Mouse (Mus musculus): Measurements from ENCODE around the gene Sh2d7. TPM values are rescaled to one million over a fixed set of nuclear protein-coding genes. Genes with fewer than 3 reads are reported as not detected.
"Not testable (repeated sequence)": the region's sequence is repeated elsewhere in the genome, so short reads cannot be mapped to it uniquely, and the experiment has no call there.

Sh2d7 gene
- total RNA-seq, 2 experiments from 2014 or later = not detected

DNA sequence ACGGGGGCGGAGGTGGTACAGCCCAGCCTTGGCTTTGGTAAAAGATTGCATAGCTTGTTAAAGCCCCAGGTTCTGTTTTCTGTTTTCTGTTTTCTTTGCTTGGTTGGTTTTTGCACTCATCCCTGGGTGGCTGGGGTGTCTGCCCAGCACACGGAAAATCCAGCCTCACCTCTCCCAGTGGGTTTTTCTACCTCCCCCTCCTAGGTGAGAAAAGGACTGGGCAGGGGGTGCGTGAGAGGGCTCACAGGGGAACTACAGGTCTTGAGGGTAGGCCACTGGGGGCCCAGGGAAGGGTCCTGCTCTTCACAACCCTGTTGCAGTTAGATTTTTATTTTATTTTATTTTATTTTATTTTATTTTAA is 6.2 kb downstream of the Sh2d7 start:
- no peak for DNase-seq

DNA sequence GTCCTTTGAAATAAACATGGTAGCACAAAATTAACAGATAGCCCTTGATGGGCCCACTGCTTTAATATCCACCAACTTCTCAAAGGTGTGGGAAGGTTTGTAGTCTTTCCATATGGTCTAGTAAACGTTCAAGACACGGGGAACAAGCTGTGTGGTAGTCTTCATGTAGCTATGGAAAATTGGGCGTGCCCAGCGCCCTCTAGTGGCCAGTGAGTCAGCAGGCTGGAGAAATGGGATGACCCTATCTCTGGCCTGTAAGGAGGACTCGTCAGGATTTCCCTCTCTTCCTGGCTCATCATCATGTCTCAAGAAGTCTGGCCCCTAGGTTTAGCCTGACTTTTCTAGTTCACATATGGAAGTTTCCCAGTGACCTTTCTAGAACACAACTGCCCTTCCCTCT is 8.8 kb downstream of the Sh2d7 start:
- DNase-seq = peak; percentile 79

DNA sequence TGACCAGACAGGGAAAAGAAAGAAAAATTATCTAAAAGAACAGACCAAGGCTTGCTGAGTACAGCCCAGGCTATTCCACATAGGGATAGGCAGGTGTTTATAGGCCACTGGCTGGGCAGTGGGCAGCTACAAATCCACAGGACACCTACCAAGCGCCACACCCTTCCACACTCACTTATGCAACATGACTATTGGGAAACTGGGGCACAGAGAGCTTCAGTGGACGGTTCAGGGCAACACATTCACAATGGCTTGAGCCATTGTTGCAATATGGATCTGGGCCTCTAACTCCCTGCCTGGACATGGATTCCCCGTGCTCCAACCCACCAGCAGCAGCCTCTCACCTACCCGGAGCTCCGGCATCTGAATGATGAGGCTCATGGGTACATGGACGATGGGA is 10.6 kb downstream of the Sh2d7 start:
- no peak for DNase-seq

GRCm38 (mm10) chr9:54552409-54552808 is 13.6 kb downstream of the Sh2d7 start:
- peak; percentile 43 to 59 for DNase-seq

- DNase-seq = no peak
Measured at GRCm38 (mm10) chr9:54555044-54555443, 16.3 kb downstream of the Sh2d7 start.

GRCm38 (mm10) chr9:54558731-54559130 is 19.9 kb downstream of the Sh2d7 start:
- no peak for DNase-seq

GRCm38 (mm10) chr9:54559771-54560471 is 21.1 kb downstream of the Sh2d7 start, which contains the start of gene Cib2:
Cib2 (minus strand) TSS chr9:54560218.
- DNase-seq = peak; percentile 93 to 94

- no peak for DNase-seq
Measured at GRCm38 (mm10) chr9:54560831-54561601, 22.2 kb downstream of the Sh2d7 start.

DNA sequence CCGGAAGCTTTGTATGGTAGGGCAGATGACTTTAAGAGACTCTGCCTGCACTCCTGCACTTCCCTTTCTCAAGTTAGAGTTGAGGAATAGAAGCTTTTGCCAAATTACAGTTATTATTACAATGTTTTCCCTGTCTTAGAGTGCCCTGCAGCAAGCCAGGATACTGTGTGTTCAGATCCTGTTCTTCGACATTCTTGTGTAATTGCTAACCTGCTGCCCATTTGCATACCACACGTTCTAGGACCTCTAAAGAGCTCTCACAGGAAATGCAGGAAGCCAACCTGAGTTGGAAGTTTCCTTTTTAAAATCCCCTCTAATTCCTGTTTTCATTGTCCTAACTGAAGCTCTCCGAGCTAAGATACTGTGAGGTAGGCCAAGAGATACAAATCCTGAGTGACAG is 28.2 kb downstream of the Sh2d7 start:
- no peak for DNase-seq

DNA sequence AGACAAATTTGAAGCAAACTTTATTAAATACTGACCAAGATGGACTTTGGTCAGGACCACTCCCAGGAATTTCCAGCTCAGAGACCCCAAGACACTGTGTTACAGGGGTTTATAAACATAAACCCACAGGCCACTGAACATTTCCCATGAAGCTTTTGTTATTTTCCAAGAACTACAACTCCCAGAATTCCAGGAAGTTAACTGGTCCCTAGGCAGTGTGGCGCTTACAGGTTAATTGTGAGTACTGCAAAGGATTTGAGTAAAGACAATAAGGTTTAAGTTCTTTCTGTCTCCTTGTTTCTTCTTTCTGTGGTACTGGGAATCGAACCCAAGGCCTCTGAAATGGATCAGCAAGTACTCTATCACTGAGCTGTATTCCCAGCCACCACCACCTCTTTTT is 29.9 kb downstream of the Sh2d7 start:
- DNase-seq = no peak

DNA sequence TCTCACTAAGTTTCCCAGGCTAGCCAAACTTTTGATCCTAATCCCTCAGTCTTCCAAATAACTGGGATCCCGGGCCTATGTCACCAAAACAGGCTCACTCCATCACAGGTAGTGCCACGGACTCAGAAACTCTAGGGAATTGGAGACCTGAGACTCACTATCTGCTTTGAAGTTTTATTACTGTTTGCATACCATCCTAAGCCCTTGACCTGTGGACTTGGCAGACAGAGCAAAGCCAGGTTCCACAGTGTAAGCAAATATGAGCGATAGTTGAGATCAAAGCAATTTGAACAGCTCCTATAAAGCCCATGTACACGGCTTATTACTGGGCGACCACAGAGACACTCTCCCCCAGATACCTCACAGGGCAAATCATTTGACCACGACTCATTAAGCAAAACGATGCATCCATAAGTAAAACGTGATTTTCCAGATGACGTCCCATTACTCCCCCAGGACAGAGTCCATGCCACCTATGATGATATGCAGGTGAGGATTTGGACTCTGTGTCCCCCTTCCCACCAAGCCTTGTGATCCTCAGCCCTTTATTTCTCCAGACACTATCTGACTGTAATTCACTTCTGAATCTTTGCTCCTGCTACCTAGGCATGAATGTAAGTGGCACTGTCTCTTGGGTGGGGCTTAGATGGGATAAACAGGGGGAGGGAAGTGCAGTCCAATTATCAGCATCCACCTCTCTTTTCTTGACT is 32.5 kb downstream of the Sh2d7 start:
- DNase-seq = no peak

- no peak for DNase-seq
Measured at GRCm38 (mm10) chr9:54583712-54584111, 44.9 kb downstream of the Sh2d7 start.

GRCm38 (mm10) chr9:54584127-54584526 is 45.3 kb downstream of the Sh2d7 start:
- DNase-seq = not testable (repeated sequence)

GRCm38 (mm10) chr9:54585839-54586198 is 47.0 kb downstream of the Sh2d7 start:
- DNase-seq = no peak

GRCm38 (mm10) chr9:54586199-54587061 is 47.6 kb downstream of the Sh2d7 start, which contains the start of gene Idh3a:
Idh3a (plus strand) TSS chr9:54586334.
- DNase-seq = peak; percentile 99 to 100

- DNase-seq = peak in 1 of 2 experiments; percentile 21
Measured at GRCm38 (mm10) chr9:54587863-54588262, 49.1 kb downstream of the Sh2d7 start.

DNA sequence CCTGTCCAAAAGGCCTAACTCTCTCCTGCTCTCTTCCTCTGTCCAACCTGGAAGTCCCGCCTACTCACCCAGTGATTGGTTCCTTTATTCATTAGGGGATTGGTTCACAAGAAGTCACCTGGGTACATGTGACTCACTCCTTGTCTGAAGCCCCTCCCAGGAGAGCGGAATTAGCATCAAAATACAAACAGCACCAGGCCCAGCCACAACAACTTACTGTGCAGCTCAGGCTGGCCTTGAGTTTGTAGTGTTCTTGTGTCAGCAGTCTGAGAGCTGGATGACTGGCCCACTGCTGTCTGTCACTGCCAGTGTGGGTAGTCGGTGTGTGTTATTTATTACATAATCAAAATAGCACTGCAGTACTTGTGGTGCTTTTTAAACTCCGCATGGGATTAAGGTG is 54.9 kb downstream of the Sh2d7 start:
- DNase-seq = peak; percentile 46 to 62

Other genes starting within 250 kb of the Sh2d7 start
- 10 to 100 TPM; 14.3 to 16.0 TPM for gene Dmxl2, start 37.4 kb upstream of the Sh2d7 start, total RNA-seq (2021)
- gene Cib2, start 21.2 kb downstream of the Sh2d7 start, total RNA-seq (2021) = 10 to 100 TPM; 33.7 to 44.0 TPM
- 100 to 1,000 TPM; 269 to 284 TPM for gene Idh3a, start 47.4 kb downstream of the Sh2d7 start, total RNA-seq (2021)
- gene Acsbg1, start 122.9 kb downstream of the Sh2d7 start, total RNA-seq (2021) = 100 to 1,000 TPM; 105 to 213 TPM
- 10 to 100 TPM; 17.7 to 24.3 TPM for gene Dnaja4, start 159.9 kb downstream of the Sh2d7 start, total RNA-seq (2021)
- gene Wdr61, start 195.5 kb downstream of the Sh2d7 start, total RNA-seq (2021) = 10 to 100 TPM; 67.6 to 72.7 TPM
- gene Crabp1, start 225.8 kb downstream of the Sh2d7 start, total RNA-seq (2021) = 1 to 10 TPM; 7.9 to 8.5 TPM